Mouse (Mus musculus) gastrocnemius, postnatal 4 days (tissue): ENCODE data around the gene Anp32a. TPM values are rescaled to one million over a fixed set of nuclear protein-coding genes. Genes with fewer than 3 reads are reported as not detected.

Experiments
- DNase-seq, 2 experiments: peaks; one replicate each; pipeline ENCODE4 v3.0.0; 2021 to 2022; ENCODE audit warnings: low spot score in 2 of 2, mixed read lengths in 2 of 2
- total RNA-seq, 2 experiments: library from RNA; stranded (reverse); gene quantifications; 2 replicates each; pipeline ENCODE4 v1.2.3; 2021

Anp32a gene
- total RNA-seq, 2 experiments from 2014 or later = 119 to 134 TPM

DNA sequence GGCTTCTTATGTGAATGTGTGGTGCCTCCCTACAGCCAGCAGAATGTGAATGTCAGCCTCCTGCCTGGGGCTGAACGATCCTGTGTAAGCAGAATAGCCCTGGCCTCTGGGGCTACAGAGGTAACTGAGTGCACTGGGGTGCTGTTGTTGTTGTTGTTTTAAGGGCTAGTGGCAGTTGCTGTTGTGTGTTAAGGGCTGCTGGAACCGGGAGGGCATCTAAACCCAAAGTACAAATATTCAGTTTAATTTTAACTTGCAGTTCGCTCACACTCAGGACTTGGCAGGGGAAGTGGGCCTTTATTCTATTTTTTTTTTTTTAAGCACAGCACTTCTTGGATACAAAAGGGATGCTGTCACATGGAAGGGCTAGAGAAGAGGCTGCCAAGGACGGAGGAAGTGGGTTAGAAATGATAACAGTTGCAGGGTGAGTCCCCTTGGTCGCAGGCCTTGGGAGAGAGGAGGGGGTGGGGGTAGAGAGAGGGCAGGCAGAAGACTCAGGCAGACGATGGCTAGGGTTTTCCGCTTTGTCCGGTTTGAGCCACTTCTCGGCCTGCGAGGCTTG is 26.5 kb downstream of the Anp32a start:
- DNase-seq = no peak

DNA sequence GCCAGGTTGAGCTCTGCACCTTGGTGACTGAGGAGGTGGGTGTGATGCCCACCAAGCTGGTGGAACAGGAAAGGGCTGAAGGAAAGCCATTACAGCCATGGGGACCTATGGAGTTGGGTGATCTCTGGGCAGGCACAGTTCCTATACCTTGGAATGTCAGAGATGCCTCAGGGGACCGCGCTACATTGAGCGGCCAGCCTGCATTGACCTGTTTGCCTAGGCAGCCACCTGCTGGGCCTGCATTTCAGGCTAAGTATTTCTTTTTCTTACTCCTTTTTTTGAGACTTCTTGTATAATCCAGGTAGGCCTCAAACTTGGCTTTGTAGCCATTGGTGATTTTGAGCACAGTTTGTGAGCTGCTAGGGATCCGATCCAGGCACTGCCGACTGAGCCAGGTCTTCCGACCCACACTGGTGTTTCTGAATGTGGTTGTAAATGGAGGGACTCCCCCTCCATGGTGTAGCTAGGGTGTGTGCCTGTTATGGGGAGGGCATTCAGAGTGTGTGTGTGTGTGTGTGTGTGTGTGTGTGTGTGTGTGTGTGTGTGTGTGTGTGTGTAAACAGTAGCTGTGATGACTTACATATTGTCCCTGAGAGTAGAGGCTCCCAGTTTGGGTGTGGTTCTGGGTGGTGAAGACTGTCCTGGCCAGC is 27.3 kb downstream of the Anp32a start:
- no peak for DNase-seq

DNA sequence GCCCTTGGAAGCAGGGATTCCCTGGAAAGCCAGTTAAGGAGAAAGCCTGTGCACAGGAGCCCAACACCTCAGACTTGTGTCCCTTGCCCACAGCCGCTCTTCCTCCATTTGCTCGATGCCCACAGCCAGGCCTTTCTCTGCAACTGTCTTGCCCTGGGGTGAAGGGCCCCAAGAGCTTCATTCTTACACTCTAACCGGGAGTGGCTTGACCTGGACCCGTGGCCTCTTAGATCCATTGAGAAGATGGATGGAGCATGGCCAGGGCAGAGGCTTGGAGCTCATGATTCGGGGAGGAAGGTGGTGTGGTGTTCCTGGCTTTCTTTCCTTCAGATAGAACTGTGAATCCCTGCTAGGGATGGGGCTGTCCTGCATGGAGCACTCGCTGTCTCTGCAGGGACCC is 28.1 kb downstream of the Anp32a start:
- no peak for DNase-seq

DNA sequence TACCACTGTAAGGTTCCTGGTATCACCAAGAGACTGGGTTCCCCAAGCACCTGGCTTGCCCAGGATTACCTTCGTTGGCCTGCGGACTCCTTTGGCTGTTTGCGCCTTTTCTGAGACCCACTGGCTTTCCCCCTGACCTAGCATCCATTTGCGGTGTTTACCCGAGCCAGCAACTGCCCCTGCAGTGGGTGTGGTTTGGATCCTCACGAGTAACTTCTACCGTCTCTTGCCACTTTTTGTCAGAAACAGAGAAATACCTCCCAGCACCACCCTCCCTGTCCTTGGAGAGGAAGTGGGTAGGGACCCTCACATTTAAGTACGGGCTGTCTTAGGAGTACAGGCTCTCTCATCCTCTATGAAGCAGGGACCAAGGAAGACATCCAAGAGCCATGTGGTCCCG is 29.1 kb downstream of the Anp32a start:
- no peak for DNase-seq

DNA sequence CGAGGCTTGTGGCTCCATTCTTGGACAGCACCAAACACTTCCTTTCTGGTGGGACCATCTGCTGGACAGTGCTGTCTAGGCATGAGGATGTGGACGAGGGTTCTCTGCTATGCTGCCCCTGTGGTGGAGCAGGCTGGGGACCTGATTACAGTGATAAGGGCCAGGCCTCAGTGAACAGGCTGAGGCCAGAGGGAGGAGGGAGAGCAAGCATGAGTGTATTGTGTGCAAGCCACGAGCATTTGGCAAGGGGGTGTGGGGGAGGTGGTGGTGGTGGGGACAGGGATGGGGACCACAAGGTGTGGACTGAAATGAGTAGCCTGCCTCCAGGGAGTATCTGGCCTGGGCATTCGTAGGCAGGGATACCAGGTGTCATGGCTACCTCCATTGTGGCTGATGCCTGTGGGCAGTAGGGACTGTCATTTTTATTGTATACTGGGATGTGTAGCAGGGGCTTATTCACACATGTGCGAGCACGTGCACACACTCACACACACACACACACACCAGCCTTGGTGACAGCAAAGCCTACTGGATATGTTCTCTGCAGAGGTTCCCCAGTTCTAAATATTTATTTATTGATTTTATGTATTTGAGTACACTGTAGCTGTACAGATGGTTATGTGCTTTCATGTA is 29.7 kb downstream of the Anp32a start:
- no peak for DNase-seq

DNA sequence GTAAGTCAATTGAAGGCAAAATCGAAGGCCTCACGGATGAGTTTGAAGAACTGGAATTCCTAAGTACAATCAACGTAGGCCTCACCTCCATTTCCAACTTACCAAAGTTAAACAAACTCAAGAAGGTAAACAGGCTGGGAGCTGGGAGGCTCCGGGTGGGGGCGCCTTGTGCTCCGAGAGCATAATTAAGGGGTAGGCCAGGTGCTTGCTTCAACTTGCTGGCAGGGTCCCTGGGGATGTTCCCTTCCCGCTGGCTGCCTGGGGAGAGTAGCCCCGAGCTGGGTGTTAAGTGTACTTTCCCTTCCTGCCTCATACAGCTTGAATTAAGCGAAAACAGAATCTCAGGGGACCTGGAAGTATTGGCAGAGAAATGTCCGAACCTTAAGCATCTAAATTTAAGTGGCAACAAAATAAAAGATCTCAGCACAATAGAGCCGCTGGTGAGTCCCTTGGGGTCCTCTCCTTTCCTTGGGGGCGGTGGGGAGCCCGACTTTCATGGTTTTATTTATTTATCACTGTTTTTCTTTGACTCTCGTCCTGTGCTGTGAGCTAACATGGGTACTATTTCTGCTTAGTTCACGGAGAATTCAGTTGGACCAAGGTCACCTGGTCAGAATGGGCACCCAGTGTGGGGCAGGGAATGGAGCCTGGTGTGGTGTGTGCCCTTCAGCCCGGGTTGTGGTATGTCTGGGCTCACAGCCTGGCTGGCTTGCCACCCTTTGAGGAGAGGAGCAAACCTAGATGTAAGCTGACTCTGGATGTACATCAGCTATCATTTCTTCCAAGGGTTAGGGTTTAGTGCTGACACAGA is 30.9 kb downstream of the Anp32a start:
- no peak for DNase-seq

DNA sequence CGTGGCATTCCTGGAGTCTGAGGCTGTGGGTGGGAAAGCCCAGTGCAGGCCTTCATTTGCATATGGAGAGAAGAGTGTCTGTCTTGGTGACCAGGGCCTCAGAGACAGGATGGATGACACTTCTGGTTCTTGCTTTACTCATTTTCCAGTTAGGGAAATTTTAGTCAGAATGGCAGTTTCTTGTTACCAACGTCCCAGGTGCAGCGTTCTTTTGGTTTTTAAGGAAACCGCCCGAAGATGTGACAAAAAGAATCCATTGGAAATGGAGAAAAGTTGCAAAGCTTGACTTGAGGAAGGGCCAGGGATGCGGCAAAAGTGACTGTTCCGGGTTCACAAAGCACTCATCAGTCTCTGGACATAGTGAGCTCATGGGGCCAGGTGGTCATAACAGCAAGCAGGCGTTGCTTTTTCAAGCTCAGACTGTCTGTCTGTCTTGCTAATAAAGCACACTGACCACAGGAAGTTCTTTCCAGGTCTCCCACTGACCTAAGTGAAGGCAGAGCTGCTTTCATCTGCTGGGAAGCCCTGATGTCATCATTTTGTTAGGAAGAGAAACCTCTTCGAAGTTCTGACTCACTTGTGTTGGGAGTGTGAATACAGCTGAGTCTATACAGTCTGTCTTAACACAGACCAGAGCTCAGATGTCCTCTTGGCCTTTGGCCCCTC is 31.6 kb downstream of the Anp32a start:
- DNase-seq = no peak

DNA sequence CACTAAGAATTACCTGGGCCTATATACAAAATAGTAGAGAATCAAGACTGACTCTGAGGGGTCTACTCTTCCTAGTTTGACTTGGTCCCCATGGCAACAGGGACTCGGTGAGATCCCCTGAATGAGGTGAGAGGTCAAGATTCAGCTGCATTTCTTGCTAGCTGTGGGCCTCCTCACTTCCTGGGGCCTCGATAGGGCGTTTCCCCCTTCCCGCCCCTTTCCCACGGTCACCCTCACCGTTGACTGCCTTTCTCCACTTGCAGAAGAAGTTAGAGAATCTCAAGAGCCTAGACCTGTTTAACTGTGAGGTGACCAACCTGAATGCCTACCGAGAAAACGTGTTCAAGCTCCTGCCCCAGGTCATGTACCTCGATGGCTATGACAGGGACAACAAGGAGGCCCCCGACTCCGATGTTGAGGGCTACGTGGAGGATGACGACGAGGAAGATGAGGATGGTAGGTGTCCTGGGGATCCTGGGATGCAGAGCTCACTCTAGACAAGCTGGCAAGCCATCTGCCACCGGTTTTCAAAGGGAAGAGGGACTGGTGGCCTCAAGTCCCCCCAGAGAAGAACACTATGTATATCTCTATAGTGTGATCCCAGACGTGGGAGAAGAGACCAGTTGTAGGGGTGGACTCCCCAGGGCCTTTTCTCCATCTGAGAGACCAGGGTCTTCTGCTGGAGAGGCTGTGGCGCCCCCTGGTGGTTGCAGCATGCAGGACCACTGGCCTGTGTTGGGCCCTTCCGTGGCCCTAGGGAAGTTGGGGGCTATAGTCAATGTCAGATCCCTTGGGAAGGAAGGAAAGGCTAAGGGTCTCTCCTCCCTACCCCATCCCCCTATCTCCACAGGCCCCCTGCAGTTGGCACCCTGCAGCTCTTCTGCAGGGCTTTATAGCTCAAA is 32.4 kb downstream of the Anp32a start:
- DNase-seq = peak; percentile 73 to 80

DNA sequence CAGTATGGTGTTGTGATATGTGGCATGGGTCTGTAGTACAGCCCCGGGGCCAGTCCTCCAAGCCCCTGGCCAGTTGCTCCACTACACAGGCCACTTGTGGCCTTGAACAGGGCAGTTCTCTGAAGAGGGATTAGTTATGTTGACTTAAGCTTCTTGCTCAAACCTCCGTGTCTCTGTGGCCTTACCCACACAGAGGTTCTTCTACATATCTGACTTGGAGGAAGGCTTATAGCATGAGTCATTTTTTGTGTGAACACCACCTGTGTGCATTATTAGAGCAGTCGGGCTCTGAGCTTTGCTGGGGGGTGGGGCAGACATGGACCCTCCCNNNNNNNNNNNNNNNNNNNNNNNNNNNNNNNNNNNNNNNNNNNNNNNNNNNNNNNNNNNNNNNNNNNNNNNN is 33.2 kb downstream of the Anp32a start:
- no peak for DNase-seq

DNA sequence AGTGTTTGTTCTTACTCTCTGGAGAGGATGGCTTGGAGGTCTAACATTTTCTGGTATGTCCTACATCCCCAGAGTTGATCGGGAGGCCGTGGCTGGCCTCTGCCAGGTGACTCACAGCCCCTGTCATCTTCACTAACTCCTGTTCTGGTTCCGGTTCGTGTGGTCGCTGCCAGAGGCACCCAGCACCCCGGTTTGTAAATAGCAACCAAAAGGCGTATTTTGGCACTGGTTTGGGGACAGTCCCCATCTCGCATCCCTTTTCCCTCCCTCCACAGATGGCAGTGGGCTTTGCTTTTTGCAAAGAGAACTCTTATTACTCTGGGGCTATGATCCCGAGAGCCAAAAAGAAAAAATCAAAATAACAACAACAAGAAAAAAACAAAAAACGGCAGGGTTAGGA is 36.8 kb downstream of the Anp32a start:
- no peak for DNase-seq

DNA sequence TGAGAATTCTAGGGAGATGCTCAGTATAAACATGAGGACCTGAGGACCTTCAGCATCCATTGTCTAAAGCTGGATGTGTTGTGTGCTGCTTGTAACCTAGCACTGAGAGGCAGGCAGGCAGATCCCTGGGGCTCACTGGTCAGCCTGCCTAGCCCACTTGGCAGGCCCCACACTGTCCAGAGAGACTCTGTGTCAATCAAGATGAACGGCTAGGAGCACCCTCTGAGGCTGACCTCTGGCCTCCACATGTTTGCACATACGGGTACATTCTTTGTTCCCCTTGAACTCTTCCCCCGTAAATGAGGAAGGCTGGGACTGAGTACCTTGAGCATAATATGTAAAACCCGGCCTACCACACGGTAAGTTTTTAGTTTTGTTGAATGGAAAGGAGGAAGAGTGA is 39.3 kb downstream of the Anp32a start:
- DNase-seq = no peak

DNA sequence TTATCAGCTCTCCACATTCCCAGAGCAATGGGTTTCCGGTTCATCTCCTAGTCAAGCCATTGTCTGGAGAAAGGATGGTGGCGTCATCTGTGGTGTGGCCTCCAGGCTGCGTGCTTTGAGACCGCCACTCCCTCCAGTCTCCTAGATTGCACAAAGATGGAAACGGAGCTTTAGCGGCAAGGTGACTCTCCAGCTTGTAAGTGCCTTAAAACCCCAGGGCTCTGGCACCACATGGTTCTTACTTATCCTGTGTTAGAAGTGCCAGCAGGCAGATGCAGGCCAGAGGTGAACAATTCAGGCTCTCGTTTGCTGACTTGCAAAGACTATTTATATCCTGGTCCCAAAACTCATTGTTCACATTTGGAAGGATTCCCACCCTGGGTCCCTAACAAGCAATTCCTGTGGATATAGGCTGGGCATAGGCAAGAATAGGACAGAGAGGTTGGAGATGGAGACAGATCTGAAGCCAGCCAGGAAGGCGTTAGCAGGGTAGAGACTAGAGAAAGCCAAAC is 40.4 kb downstream of the Anp32a start:
- no peak for DNase-seq

DNA sequence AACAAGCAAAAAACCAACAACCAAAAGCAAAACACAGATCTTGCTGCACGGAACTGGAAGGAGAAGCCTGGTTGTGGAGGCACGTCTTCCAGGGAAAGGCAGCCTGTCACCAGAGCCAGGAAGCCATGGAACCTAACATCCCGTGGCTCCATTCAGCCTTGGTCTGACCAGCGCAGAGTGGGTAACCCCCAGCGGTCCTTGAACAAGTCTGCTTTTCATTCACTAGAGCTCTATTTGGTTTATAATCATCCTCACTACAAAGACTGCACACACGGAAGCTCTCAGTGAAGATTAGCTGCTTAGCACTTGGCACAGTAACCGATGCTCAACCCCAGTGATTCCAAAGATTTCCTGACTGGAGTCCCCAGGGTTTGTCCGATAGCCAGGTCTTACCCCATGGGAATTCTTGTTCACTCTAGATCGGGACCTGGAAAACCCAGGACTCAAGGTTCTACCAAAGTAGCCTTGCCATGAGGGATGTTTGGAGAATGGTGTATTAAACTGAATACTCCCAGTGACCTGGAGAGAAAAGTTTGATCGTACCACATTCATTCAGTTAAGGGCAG is 41.5 kb downstream of the Anp32a start:
- DNase-seq = no peak

DNA sequence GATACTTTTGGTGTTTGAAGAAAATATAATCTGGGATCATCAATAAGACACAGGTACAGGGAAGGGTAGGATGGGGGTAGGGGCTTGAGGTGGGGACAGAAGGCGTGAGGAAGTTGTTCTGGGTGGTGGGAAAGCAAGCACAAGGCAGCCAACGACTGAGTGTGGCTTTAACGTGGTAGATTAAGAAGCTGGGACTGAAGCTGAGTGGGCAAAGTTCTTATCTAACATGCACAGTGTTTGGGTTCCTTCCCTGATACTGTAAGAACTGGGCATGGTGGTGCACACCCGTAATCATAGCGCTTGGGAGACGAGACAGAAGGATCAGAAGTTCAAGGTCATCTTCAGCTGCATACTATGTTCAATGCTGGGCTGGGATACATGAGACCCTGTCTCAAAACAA is 44.0 kb downstream of the Anp32a start:
- DNase-seq = no peak

DNA sequence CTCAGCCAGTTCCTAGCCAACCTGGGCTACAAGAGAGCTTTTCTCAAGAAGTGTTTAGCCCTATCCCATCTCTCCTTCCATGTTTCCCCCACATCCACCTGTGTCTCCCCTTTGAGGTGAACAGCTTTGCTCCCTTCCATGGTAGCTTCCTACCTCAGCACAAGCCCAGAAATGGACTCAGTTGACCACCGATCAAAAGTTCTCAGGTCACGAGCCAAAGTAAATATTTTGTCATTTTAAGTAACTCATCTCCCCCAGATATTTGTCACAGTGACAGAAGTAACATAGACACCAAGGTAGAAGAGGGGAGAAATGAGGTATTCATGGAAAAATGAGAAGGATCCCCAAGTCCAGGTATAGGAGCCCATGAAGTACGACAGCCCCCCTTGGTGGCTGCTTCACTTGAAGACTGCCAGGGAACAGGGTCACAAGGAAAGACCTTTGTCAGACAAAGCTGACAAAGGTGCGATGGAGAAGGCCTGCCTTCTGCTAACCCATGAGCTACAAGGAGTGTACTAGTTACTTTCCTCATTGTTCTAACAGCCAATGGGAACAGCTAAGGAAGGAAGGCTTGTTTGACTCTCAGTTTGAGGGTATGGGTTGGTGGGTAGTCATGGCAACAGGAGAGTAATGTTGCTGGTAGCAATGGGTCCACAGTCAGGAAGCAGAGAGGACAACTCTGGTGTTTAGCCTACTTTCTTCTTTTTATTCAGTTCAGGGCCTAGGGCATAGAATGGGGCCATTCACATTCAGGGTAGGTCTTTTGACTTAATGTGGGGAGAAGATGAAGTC is 44.8 kb downstream of the Anp32a start:
- DNase-seq = no peak

DNA sequence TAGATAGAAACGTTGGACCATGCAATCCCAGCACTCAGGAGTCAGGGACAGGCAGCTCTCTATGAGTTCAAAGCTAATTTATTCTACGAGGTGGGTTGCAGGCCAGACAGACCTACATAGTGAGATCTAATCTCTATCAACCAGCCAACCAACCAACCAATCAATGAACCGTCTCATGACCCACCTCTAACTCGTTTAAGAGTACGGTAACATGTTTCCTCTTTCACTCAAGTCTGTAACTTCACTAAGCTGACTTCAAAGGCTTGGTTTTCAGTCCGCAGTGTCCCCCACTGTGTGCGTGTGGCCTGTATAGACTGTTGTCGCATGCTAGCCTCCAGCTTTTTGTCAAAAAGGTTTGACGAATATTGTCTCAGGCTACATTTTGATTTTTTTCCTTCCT is 48.6 kb downstream of the Anp32a start:
- no peak for DNase-seq

DNA sequence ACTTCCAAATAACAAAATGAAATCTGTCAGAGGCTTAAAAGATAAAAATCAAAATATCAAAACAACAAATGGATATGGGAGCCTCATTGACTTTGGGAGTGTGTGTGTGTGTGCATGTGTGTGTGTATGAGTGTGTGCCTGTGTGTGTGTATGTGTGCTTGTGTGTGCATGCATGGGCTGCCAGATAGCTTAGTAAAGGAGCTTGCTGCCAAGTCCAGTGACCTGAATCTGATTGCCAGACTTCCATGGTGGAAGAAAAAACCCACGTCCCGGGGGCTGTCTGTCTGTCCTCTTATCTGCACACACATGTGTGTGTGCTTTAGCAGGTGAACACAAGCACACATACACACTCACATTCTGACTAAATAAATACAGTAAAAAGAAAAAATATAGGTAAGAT is 52.4 kb downstream of the Anp32a start:
- DNase-seq = no peak

DNA sequence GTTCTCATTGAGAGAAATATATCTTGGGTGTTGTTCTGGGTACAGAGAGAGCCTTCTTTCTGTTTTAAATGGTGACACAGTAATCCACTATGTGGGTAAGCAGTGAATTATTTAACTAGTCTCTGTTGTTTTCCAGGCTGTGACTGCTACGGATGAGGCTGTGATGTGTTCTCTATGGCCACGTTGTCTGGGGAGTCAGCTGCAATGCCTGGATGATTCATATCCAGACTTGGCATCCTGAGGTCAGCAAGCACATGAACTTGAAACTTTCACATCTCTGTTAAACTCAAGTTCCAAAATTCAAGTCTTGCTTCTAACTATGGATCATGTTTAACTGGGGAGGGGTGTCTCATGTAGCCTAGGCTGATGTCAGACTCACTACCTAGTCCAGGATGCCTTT is 53.1 kb downstream of the Anp32a start:
- DNase-seq = no peak

DNA sequence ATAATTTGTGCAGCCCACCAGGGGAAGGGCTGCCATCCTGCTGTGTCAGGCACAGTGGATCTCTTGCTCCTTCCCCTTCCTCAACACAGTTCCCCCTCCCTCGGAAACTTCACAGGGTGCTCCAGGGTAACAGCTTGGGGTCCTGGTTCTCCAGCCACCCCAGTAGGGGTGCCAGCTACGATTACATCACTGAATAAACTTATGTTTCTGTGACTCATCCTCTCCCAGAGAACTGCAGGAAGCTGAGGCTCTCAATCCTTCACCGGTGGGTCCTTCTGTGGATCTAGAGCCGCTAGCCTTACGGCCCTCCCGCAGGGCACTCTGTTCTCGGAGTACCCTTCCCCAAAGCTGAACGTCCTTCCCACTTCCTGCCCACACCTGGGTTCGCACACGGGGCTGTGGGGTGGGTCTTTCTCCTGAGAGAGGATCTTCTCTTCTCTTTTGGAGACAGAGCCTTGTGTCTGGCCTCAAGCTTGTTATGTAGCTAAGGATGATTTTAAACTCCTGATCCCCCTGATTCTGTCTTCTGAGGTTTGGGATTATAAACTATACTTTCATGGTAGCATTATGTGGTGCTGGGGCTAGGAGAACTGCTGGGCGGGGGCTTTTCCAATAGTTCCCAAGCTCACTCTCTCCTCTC is 59.6 kb downstream of the Anp32a start:
- DNase-seq = no peak
